Mouse (Mus musculus) gastrocnemius, postnatal 4 days (tissue): ENCODE data around the gene Dpf3. TPM values are rescaled to one million over a fixed set of nuclear protein-coding genes. Genes with fewer than 3 reads are reported as not detected.

Experiments
- DNase-seq, 2 experiments: peaks; one replicate each; pipeline ENCODE4 v3.0.0; 2021 to 2022; ENCODE audit warnings: low spot score in 2 of 2, mixed read lengths in 2 of 2
- long read RNA-seq, 2 experiments: library from polyadenylated mRNA; stranded (forward); transcript quantifications; one replicate each; pipeline ENCODE4 v2.0.0; 2021
- total RNA-seq, 2 experiments: library from RNA; stranded (reverse); gene quantifications; 2 replicates each; pipeline ENCODE4 v1.2.3; 2021

Gene Dpf3
- 10 to 100 TPM; 15.6 to 19.3 TPM for total RNA-seq
- long read RNA-seq, experiment 1, partial matches to known transcripts, result 4 of 7 reads
- long read RNA-seq, experiment 1, other reads (novel, unspliced or antisense), result 2 of 7 reads
- long read RNA-seq, experiment 2, partial matches to known transcripts, result 5 of 7 reads
- long read RNA-seq, experiment 2, other reads (novel, unspliced or antisense), result 2 of 7 reads

GRCm38 (mm10) chr12:83487476-83487991 lies at the start of gene Dpf3:
TSS of gene Dpf3 (minus strand) at chr12:83487716.
- DNase-seq, result peak; percentile 99 to 100

DNA sequence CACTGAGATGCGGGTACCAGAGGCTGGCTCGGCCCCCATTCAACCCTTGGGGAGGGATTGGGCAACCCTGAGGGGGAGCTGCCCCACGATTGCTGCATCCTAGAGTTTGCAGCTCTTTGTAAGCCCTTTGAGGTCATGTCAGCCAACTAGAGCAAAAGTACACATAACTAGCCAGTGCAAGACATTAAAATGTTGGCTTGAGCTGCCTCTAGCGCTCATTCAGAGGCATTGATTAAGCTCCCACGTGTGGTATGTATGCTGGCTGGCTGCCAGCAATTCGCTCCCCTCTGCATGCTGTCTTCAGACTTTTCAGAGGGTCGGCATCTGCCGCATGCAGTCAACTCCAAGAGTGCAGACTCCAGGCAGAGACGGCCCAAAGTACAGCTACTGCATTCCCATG lies 48.5 kb upstream of the Dpf3 start:
- DNase-seq, result no peak

- no peak for DNase-seq
Measured at GRCm38 (mm10) chr12:83535428-83535827, 47.9 kb upstream of the Dpf3 start.

GRCm38 (mm10) chr12:83534190-83534589 lies 46.7 kb upstream of the Dpf3 start:
- DNase-seq, result no peak

DNA sequence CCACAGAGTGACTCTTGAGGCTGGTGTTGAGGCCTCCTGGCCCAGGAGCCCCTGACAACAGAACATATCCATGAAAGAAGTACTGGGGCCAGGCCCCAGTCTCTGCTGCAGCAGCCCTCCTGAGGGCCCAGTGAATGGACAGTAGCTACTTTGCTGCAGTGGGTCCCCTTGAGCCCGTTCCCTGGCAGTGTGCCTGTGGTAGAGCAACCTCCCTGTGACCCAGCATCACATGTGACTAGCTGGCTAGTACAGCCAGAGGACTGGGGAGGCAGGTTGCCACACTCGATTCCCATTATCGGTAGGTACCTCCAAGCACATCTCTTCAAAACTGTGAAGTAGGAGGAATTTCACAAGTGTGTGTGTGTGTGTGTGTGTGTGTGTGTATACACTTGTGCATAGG lies 45.5 kb upstream of the Dpf3 start:
- DNase-seq, result no peak

DNA sequence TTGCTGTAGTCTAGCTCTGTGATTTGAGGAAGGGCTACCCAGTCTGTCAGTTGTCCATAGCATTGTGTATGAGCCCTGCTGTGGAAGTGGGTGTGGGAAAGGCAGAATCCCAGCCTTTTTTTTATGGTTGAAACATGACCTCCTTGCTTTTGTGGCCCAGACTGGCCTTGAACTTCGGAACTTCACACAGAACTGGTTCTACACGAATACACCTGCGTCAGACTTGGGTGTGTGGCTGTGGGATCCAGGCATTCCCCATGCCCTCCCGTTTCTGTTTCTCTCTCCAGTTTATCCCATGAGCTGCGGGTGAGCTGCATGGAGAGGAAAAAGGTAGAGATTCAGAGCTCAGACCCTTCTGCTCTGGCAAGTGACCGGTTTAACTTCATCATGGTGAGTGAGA lies 44.5 kb upstream of the Dpf3 start:
- no peak for DNase-seq

DNA sequence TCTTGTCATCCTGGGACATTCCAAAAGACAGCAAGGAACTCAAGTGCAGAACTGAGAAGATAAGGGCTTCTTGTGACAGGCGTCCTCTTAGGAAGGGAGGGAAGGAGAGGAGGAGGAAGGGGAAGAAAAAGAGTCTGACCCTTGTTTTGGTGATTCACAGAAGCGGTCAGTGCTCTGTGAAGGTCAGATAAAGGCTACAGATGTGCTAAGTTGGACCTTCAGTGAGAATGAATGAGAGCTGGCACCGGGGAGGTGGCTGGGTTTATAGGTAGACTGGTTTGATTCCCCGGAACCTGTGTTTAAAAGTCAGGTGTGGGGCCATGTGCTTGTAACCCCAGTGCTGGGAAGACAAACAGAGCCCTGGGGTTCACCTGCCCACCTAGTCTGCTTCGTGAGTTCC lies 41.1 kb upstream of the Dpf3 start:
- no peak for DNase-seq

DNA sequence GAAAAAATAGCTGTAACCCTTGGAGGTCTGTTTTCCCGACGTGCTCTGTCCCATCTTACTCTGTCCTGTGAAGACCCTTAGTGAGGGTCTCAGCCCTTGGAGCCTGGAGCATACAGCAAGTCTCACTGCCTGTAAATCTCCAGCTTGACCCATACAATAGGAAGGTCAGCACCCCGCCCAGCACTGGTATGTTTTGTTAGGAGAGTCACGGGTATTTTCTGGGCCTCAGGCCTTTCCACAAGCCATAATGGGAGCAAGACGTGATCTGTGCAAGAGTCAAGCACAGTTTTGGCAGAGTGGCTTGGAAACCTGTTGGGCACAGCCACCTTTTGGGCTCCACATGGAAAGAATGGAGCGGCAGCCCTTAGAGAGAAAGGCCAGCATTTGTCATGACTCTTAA lies 40.3 kb upstream of the Dpf3 start:
- no peak for DNase-seq

DNA sequence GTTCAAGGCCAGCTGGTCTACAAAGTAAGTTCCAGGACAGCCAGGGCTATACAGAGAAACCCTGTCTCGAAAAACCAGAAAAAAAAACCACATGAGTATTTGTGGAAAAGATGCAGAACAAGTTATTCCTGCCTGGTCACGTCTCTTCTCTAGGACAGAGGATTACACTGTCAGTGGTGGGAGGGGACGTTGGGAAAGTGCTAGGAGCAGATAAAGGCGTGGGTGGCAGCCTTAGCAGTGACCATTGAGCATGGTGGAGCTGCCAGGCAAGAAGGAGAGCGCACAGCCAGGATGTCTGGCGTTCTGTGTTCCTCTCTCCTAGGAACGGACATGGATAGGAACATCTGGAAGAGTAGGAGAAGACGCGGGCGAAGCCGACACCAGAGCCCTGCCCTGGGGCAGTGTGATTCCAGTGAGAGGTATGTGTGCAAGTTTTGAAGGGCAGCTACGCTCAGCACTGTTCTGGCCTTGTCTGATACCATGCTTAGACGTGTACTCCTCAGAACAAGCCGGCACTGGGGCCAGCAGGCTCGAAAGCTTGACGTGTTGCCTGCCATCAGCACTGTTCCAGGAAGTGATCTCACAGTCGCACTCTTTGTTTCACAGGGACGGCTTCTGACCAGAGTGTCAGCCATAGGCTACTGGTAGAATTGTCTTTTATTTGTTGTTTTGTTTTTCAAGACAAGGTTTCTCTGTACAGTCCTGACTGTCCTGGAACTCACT lies 38.5 kb upstream of the Dpf3 start:
- DNase-seq, result no peak

DNA sequence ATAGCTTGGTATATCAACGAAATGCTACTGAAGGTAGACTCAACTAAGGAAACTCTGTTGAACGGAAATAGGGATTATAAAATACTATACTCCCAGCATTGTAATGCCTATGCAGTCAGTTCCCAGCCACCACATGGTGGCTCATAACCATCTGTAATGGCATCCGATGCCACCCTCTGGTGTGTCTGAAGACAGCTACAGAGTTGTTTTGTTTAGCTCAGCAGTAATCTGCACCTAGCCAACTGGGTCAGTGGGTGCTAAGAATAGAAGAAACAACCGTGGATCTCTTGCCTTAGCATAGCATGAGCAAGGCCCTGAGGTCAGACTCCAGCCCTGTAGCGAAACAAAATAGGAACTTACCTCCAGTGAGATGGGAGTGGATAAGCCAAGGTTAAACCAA lies 36.8 kb upstream of the Dpf3 start:
- no peak for DNase-seq

DNA sequence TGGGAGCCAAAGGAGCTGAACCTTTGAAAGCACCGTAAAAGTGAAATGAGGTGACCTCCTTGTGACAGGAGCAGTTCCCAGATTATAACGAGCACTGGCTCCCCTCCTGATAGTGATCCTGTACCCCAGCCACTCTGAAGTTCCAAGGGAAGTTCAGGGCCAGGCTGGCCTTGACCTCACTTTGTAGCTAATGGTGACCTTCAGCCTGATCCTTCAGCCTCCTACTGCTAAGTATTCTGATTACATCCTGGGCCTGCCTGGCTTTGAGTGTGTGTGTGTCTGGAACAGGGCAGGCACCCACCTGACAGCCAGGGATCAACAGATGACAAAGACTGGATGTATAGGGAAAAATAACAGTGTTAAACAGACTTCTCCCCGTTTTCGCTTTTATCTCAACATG lies 36.4 kb upstream of the Dpf3 start:
- no peak for DNase-seq

GRCm38 (mm10) chr12:83523056-83523455 lies 35.5 kb upstream of the Dpf3 start:
- DNase-seq, result no peak

GRCm38 (mm10) chr12:83521083-83521482 lies 33.6 kb upstream of the Dpf3 start:
- no peak for DNase-seq

DNA sequence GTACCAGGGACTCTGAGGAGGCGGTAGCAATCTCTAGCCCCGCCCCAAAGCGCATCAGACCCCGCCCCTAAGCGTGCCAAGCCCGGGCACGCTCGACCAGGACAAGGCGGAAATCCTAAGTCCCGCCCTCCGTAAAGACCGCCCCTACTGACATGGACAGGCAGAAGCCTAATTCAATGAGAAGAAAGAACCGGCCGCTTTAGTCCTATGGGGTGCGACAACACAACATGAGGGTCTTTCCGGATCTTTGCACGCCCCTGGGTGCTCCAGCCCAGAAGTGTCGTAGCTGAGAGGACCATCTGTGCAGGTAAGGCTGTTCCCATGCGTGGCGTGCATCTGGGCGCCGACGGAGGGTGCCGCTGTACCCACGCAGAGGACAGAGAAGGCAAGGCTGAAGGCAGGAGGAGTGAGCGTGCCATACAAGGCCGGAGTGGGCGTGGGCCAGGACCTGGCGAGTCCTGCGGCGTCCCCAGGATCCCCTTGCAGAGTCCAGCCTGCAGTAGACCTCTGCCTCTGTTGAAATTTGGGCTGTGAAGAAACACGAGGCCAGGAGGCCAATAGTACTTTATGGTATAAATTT lies 32.9 kb upstream of the Dpf3 start, which contains the start of gene Dcaf4:
Gene Dcaf4 (plus strand): TSS at position 156 of the 580 bp plus-strand sequence.
- peak; percentile 89 to 96 for DNase-seq

DNA sequence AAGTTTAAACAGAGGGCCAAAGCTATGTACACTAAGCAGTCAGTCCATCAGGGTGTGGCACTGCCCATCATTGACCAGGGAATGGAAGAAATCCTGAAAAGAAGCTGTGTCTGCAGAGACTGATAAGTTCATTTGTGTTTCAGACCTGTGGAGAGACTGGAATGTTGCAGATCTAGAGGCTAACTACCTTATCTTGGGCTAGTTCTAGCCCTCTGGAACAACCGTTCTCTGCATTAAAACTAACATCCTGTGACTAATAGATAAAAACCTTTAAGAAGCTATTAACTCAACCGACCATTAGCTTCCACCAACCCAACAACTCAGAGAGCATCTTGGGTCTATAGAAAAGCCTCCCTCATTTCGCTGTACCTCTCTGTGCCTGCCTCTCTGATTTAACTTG lies 30.1 kb upstream of the Dpf3 start:
- no peak for DNase-seq

DNA sequence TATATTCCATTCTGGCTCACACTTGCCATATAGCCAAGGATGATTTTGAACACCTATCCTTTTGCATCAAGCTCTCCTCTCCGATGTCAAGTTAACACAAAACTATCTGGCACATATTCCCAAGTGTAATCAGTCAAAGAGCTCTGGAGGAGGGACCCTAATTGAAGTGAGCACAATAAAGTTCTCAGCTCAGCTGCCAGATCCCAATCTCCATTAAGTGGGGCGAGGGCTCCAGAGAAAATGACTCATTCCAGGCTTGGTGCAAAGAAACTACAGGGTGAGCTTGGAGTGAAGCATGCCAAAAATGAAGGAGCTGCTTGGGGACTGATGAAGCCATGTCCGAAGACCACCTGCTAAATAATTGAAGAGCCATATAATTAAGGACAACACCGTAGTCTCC lies 26.7 kb upstream of the Dpf3 start:
- no peak for DNase-seq

GRCm38 (mm10) chr12:83513185-83513584 lies 25.7 kb upstream of the Dpf3 start:
- peak in 1 of 2 experiments; percentile 57 for DNase-seq

DNA sequence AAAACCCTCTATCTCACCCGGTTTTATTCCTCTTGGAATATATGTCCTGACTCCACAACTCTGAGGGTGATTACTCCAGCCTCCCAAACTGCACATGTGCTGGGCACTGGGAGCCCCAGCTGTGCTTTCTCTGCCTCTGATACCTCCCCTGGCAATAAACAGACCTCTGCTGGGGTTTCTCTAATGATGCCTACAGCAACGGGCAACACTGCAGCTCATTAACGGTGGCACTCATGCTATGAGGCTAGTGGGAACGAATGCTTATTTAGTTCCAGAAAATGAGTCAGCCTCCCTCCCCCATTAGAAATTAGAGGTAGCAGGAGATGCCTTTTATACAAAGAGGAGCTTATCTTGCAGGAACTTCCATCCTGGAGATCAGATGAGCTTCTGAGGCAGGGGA lies 25.3 kb upstream of the Dpf3 start:
- DNase-seq, result no peak

- DNase-seq, result no peak
Measured at GRCm38 (mm10) chr12:83510586-83510985, 23.1 kb upstream of the Dpf3 start.

GRCm38 (mm10) chr12:83506543-83506942 lies 19.0 kb upstream of the Dpf3 start:
- DNase-seq, result no peak

GRCm38 (mm10) chr12:83502190-83502589 lies 14.7 kb upstream of the Dpf3 start:
- no peak for DNase-seq

- no peak for DNase-seq
Measured at GRCm38 (mm10) chr12:83499256-83499655, 11.7 kb upstream of the Dpf3 start.
